Mouse (Mus musculus): ENCODE results near the gene Myrf.
"Not testable (repeated sequence)": the region's sequence is repeated elsewhere in the genome, so short reads cannot be mapped to it uniquely, and the experiment has no call there.

Myrf gene

GRCm38 (mm10) chr19:10173844-10174539 is 66.6 kb downstream of the Myrf start:
- no peak for DNase-seq

DNA sequence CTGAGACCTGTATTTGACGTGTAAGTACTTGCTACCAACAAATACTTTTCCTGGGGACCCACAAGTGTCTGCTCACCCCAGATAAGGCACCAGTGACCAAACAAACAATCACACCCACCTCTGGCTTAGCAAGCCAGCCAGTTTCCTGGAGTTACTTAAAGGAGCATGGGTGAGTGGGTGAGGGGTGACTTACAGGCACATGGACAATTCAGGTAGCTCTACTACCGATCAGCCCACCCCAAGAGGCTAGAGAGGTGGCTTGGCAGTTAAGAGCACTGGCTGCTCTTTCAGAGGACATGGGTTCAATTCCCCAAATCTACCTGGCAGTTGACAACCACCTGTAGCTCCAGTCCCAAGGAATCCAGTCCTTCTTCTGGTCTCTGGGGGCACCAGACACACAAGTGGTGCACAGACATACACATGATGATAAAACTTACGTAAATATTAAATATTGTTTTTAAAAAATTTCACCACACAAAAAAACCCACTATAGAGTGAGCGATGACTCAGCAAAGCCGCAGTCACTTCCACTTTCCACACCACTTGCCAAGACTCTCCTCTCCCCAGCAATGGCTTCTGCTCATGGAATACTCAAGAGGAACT is 67.3 kb downstream of the Myrf start:
- DNase-seq = no peak

GRCm38 (mm10) chr19:10171846-10172245 is 68.7 kb downstream of the Myrf start:
- DNase-seq = no peak

DNA sequence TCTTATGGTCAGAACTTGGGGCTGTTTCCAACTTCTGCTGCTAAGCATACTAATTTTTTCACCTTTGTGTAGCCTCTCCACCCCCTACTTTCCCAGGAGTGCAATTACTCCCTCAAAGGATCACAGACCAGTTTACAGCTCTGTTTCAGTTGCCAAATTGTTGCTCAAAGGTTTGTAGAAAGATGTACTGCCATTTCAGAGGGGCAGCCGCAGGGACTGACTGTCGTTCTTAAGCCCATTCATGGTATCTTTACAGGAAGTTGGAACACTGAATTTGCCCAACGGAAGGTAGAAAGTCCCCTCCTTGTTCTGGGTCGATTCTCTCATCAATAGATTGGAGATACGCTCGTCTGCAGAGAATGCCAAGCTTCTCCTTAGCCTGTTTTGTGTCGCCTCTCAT is 69.2 kb downstream of the Myrf start:
- DNase-seq = no peak

- no peak for DNase-seq
These were observed 70.1 kb downstream of the Myrf start for GRCm38 (mm10) chr19:10170466-10170865.

- DNase-seq = not testable (repeated sequence)
These were observed 70.7 kb downstream of the Myrf start for GRCm38 (mm10) chr19:10169692-10170330.

DNA sequence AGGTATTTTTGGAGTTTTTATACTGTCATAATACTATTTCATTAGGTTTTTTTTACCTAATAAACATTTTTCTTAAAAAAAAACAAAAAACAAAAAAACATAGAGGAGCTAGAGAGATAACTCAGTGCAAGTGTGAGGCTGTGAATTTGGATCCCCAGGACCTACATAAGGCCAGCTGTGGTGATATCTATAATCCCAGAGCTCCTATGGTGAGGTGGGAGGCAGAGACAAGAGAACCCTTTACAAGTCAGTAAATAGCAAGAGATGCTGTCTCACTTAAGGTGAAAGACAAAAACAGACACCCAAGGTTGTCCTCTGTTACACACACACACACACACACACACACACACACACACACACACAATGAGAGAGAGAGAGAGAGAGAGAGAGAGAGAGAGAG is 71.4 kb downstream of the Myrf start:
- DNase-seq = no peak

- DNase-seq = no peak
These were observed 72.1 kb downstream of the Myrf start for GRCm38 (mm10) chr19:10168441-10168840.

DNA sequence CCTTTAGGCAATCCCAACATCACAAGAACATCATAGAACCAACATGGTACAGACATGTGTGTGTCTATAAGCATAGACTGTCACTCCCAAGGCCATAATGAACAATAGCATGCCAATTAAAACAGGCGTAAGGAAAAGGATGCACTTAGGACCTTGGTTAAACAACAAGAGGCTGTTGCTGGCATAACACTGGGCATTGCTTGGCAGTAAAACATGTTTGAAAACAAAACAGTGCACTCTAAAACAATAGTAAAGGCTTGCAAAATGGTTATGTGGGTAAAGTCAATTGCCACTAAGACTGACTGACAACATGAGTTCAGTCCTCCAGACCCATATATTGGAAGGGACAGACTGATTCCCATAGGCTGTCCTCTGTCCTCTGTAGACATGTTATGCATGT is 72.6 kb downstream of the Myrf start:
- DNase-seq = no peak

GRCm38 (mm10) chr19:10167112-10167511 is 73.4 kb downstream of the Myrf start:
- DNase-seq = no peak

- DNase-seq = not testable (repeated sequence)
These were observed 74.6 kb downstream of the Myrf start for GRCm38 (mm10) chr19:10165928-10166327.

- no peak for DNase-seq
These were observed 76.7 kb downstream of the Myrf start for GRCm38 (mm10) chr19:10163896-10164295.
